In the genomic region with DNA sequence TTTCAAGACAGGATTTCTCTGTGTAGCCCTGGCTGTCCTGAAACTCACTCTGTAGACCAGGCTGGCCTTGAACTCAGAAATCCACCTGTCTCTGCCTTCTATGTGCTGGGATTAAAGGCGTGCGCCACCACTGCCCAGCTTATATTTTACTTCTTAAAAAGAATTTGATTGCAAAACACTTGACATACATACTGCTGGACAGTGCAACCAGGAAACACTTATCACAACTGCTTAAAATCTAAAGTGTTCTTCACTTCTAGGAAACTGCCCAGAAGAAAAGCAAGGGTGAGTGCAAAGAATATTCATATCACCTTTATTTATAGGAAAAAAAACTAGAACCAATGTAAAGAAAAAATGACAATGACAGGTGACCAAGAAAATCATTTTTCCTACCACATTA, we compare ENCODE assay signal across 29 mouse cellular contexts.
"Had no signal": no experiment of that assay in that cellular context is flagged by ENCODE, and none has a peak within 500 bp of the region (broad histone marks: within the 10 kb centered on the region; RNA-seq: fewer than 3 reads in every experiment).

No protein-coding gene starts in this region.

- H3K27ac ChIP-seq: left cerebral cortex, adult 2 months; limb, embryonic 10.5 days; limb, embryonic 12.5 days; limb, embryonic 13.5 days; limb, embryonic 15.5 days; liver, embryonic 13.5 days; liver, embryonic 14.5 days; liver, embryonic 15.5 days; lung, embryonic 15.5 days; macrophage; midbrain, embryonic 10.5 days; midbrain, embryonic 12.5 days; midbrain, embryonic 13.5 days; midbrain, embryonic 15.5 days; neural tube, embryonic 12.5 days; neural tube, embryonic 13.5 days had no signal

- H3K27me3 ChIP-seq: limb, embryonic 12.5 days; limb, embryonic 13.5 days; limb, embryonic 15.5 days; liver, embryonic 12.5 days; liver, embryonic 13.5 days; liver, embryonic 15.5 days; lung, embryonic 15.5 days; megakaryocyte, embryonic 14.5 days; midbrain, embryonic 12.5 days; midbrain, embryonic 13.5 days; midbrain, embryonic 15.5 days; neural tube, embryonic 12.5 days; neural tube, embryonic 13.5 days had no signal

- DNase-seq: layer of hippocampus, postnatal 36 days; left cerebral cortex, postnatal 4 days; liver; liver, embryonic 13.5 days; liver, postnatal 0 days; lung, embryonic 14.5 days; lung, postnatal 14 days; midbrain, embryonic 14.5 days had no signal

- H3K9me3 ChIP-seq: limb, embryonic 10.5 days; limb, embryonic 12.5 days; limb, embryonic 13.5 days; limb, embryonic 15.5 days; liver, embryonic 12.5 days; liver, embryonic 13.5 days; liver, embryonic 15.5 days; lung, embryonic 15.5 days; megakaryocyte, embryonic 14.5 days; midbrain, embryonic 10.5 days; midbrain, embryonic 12.5 days; midbrain, embryonic 13.5 days; midbrain, embryonic 15.5 days; neural tube, embryonic 12.5 days; neural tube, embryonic 13.5 days had no signal

- H3K4me1 ChIP-seq: limb, embryonic 10.5 days; limb, embryonic 12.5 days; limb, embryonic 13.5 days; limb, embryonic 15.5 days; midbrain, embryonic 10.5 days; midbrain, embryonic 12.5 days; midbrain, embryonic 15.5 days; neural tube, embryonic 12.5 days had no signal

- H3K36me3 ChIP-seq: lung, embryonic 15.5 days; midbrain, embryonic 15.5 days; neural tube, embryonic 12.5 days had no signal

- H3K9ac ChIP-seq: limb, embryonic 12.5 days; limb, embryonic 13.5 days; limb, embryonic 15.5 days; liver, embryonic 12.5 days; liver, embryonic 13.5 days; liver, embryonic 14.5 days; liver, embryonic 15.5 days; liver, postnatal 0 days; lung, embryonic 14.5 days; lung, embryonic 15.5 days; midbrain, embryonic 12.5 days; midbrain, embryonic 13.5 days; midbrain, embryonic 15.5 days; neural tube, embryonic 12.5 days; neural tube, embryonic 13.5 days had no signal

- ATAC-seq: midbrain, embryonic 13.5 days; midbrain, embryonic 15.5 days; midbrain, embryonic 16.5 days had no signal

- H3K4me3 ChIP-seq: left cerebral cortex, adult 2 months; limb, embryonic 10.5 days; limb, embryonic 12.5 days; limb, embryonic 13.5 days; limb, embryonic 15.5 days; liver, embryonic 12.5 days; liver, embryonic 13.5 days; liver, embryonic 15.5 days; lung, embryonic 15.5 days; midbrain, embryonic 10.5 days; midbrain, embryonic 12.5 days; midbrain, embryonic 13.5 days; midbrain, embryonic 15.5 days; myocyte; neural tube, embryonic 12.5 days; neural tube, embryonic 13.5 days had no signal

- H3K4me2 ChIP-seq: limb, embryonic 12.5 days; limb, embryonic 13.5 days; limb, embryonic 15.5 days; liver, embryonic 11.5 days; liver, embryonic 12.5 days; liver, embryonic 13.5 days; liver, embryonic 15.5 days; lung, embryonic 14.5 days; lung, embryonic 15.5 days; midbrain, embryonic 11.5 days; midbrain, embryonic 12.5 days; midbrain, embryonic 13.5 days; midbrain, embryonic 15.5 days; neural tube, embryonic 12.5 days; neural tube, embryonic 13.5 days had no signal
